Mouse (Mus musculus) brain, embryonic 14.5 days (tissue): Measurements from ENCODE around the gene Thrb.

Source experiments
- CTCF ChIP-seq: fragments of 200-500 bp; IDR thresholded peaks from 2 replicates; pipeline ENCODE4 v1.5.1; 2012; ENCODE audit warnings: inconsistent platforms, mild to moderate bottlenecking, moderate library complexity, borderline replicate concordance; ENCODE audit not compliant: insufficient read depth, insufficient read length; ENCODE audit errors: extremely low read depth
- POLR2A ChIP-seq: fragments of 200-500 bp; IDR thresholded peaks from 2 replicates; pipeline ENCODE4 v1.6.1; 2012; ENCODE audit warnings: mild to moderate bottlenecking, inconsistent platforms, borderline replicate concordance; ENCODE audit not compliant: poor library complexity, insufficient read depth, insufficient read length, severe bottlenecking; ENCODE audit errors: extremely low read depth

GRCm38 (mm10) chr14:17659031-17659430, 1.0 kb upstream of the Thrb start:
- peak; percentile 60; the same call in 1 of the 2 replicates for TF ChIP-seq CTCF
- TF ChIP-seq POLR2A, result no peak
